Mouse (Mus musculus): ENCODE results near the gene Gm45140. TPM values are rescaled to one million over a fixed set of nuclear protein-coding genes. Genes with fewer than 3 reads are reported as not detected.
A peak's percentile ranks its signal among the peaks of the same experiment; 100 is the strongest.
"Not testable (repeated sequence)": the region's sequence is repeated elsewhere in the genome, so short reads cannot be mapped to it uniquely, and the experiment has no call there.

Gene Gm45140
- polyA plus RNA-seq, 2 experiments from 2014 or later = 2.5 to 3.6 TPM

- ATAC-seq = no peak
These were observed 60.7 kb downstream of the Gm45140 start for GRCm38 (mm10) chr6:87774909-87775308.

GRCm38 (mm10) chr6:87774466-87774865, 61.1 kb downstream of the Gm45140 start:
- ATAC-seq = no peak

- no peak for ATAC-seq
These were observed 65.0 kb downstream of the Gm45140 start for GRCm38 (mm10) chr6:87770626-87771025.

GRCm38 (mm10) chr6:87764296-87764695, 71.3 kb downstream of the Gm45140 start:
- not testable (repeated sequence) for ATAC-seq

DNA sequence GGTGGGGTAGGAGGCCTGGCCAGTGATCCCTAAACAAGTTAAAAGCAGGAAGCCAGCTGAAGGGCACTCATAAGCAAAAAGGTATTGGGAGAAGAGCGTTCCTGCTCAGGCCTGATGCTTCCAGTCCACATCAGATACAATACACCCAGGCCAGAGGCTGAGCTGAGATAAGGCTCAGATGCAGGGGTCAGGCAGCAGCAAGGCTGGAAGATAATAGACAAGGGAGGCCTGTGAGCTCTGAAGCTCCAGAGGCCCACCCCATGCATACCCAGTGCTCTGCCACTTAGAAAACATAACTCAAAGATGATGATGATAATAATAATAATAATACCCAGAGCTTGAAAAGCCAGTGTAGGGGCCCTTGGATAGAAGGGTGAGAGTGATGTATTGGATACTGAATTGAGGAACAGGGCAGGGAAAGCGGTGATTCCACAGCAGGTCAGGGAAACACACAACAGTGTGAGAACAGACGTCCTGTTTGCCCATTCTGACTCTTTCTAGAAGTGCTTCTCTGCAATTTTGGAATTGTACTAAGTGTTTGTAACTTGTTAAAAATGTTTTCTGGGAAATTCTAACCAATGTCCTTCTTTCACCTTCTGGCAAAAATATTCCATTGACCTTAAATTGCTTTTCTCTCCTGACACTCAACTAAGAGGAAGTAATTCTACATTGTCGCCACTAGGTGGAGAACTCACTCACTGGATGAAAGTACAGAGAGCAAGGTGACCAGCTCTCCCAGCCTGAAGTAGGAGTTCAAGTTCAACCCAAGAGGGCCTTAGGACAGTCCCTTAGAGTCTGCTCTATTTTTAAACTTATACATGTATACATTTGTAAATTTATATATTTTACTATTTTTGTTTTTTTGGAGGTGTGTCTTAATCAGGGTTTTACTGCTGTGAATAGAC, 72.0 kb downstream of the Gm45140 start:
- no peak for ATAC-seq

DNA sequence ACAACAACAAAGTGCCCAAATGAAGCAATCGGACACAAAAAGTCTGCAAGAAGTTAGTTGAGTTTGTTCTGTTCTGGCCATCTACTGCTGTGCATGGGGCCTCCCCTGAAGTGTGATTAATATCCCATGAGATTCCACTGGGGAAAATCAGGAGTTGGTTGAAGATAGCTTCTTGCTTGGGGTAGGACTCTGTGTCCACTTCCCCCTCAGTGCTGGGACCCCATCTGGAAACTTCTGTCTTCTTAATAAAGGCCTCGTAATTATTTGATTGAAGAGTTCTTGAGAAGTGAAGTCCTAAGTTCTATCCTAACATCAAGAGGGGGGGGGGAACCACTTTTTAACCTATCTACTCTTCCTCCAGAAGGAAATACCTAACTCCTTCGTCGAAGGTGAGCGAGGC, 73.4 kb downstream of the Gm45140 start:
- ATAC-seq = no peak

DNA sequence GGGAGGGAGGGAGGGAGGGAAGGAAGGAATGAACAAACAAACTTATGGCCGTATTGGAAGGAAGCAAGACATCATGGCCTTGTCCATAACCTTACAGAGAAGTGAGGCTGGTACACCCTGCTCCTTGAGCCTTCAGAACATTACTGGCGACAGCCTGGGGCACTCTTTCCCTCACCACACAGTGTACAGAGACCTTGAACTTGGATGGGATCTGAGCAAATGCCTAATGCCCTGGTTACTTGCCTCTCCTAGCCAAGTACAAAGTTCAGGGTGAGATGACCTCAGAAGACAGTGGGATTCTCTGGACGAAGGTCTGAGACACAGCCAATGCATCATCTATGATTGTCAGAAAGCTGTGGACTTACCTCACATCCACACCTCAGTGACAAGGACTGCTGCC, 75.7 kb downstream of the Gm45140 start:
- no peak for ATAC-seq

DNA sequence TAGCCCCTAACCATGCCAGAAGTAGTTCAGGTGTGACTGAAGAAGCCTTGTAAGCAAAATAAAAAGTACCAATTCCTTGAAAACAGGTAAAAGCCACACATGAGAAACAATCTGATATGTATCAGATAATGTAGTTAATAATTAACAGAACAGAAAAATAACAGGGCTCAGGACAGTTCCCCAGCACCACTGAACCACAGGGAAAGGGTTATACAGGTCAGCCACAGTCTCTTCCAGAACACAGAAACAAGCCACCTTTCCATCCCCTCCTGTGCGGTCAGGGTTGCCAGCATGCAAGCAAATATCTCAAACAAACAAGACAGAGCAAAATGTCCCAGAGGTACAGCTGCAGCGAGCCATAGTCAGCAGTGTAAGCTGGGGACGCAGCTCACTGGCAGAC, 76.2 kb downstream of the Gm45140 start:
- no peak for ATAC-seq

DNA sequence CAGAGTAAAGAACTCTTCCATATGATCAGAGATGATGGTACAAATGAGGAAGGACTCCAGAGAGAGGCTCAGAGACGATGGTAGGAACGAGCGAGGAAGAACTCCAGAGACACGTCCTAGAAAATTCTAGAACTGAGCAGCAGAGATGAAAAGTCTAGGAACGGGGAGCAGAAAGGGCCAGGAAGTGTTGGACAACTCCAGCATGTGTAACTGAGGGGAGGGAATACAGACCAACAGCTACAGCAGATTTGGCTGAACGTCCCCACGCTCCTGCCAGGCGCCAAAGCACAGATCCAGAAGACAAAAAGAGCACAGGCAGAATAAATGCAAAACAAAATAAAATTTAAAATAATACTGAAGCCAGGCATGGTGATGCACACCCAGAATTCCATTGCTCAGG, 78.7 kb downstream of the Gm45140 start:
- ATAC-seq = no peak

GRCm38 (mm10) chr6:87755196-87755595, 80.4 kb downstream of the Gm45140 start:
- no peak for ATAC-seq

- ATAC-seq = no peak
These were observed 84.0 kb downstream of the Gm45140 start for GRCm38 (mm10) chr6:87751574-87751973.

DNA sequence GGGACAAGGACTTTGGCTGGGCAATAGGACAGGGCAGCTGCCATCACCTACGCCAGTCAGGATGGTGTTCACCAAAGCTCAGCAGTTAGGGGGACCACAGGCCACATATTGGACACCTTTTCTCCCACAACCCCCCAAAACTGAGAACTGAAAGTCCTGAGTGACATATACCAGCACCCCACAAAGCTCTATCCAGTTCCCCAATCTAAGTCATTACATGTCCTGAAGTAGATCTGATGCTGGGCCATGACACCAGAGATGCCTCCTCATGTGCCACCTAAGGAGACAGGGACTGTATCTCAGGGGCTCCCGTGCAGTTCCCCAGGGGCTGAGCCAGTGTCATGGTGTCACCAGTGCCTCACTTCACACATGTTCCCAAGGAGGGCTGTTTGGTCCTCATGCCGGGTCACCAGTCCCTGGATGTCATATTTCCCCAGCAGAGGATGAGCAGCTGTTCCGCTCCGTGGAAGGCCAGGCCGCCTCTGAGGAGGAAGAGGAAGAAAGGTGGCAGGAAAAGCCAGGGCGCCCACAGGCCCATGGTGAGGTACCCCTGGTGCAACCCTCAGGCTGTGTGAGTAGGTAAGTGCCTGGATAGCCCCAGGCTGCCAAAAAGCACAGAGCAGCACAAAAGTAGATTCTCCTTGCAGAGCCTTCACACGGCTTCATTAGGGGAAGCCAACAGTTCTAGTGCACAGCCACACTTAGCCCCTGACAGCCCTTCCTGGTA, 85.2 kb downstream of the Gm45140 start:
- ATAC-seq = no peak

DNA sequence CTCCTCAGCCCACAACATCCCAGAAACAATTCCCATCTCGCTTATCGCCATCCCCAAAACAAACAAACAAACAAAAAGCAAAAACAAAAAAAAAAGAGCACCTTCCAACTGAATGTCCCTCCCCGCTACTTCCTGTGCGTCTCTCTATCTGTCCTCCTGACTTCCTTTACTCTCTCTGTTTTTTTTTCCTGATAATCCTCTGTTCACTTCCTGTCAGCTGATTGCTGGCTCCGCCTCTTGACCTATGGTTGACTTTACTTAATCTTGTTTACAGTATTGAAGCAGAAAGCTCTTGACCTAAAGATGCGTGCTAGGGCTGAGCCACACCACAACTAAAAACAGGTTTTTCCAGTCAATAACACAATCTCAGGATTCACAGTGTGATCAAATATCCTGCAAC, 87.1 kb downstream of the Gm45140 start:
- no peak for ATAC-seq

DNA sequence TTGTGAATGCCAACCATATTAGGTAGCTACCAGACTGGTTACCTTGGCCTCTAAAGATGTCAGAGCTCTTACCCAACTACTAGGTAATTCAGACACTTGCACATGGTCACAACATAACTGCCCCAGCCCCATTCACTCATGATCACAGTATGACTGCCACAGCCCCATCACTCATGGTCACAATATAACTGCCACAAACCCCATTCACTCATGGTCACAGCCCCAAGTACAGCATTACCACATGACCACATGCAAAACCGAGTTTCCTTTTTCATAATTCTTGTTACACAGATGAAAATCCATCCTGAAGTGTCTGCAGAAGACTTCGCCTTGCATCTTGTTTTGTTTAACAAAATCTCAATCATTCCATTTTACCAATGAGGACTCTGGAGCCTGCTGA, 87.5 kb downstream of the Gm45140 start:
- ATAC-seq = no peak

DNA sequence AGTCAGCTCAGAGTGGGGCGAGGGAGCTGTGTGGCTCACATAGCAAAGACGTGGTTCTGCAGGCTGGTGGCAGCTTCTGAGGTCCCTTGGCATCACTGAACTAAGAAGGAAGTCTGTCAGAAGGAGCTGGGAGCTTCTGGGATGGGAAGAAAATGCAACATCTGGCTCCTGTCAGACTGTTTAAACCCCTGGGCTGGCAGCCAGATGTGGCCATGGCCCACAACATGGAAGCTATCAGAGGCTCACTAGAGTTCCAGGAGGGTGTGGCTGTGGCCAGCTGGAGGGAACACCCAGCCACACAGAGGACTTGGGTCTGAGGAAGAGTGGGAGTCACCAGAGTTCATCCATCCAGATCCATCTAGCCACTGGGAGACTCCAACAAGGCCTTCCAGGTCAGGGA, 88.7 kb downstream of the Gm45140 start:
- no peak for ATAC-seq

- no peak for ATAC-seq
These were observed 89.5 kb downstream of the Gm45140 start for GRCm38 (mm10) chr6:87746059-87746458.

DNA sequence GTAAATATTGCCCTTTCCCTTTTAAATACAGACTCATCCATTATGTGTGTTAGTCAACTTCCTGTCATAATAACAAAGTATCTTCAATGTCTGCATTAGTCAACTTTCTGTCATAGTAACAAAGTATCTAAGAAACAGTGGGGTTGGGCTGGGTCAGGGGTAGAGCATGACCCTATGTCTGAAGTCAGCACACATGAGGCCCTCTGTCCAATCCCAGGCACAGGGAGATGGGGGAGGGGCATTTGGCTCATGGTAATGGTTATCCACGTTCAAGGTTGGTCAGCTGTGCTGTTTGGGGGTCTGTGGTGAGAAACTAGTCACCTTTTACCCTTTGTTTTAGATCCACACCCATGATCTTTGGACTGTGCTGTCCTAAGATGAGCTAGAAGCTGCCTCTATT, 90.3 kb downstream of the Gm45140 start:
- no peak for ATAC-seq

DNA sequence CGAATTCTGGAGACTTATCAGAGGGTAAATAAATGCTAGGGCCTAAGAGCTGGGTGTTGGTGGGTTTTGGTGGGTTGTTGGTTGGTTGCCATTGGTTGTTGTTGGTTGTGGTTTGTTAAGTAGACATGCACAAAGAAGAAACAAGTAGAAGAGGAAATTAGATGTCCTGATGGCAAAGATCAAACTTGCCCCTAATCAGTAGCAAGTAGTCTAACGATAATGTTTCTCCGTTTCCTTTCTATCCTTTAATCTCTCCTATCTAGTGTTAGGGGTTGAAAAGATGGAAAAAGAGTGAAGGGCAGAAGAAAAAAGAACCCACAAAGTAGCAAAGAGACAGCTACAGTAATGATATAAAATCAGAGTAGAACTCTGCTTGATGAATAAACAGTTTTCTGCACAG, 91.0 kb downstream of the Gm45140 start:
- no peak for ATAC-seq

GRCm38 (mm10) chr6:87743281-87743680, 92.3 kb downstream of the Gm45140 start:
- no peak for ATAC-seq

- ATAC-seq = peak; percentile 11
These were observed 92.8 kb downstream of the Gm45140 start for GRCm38 (mm10) chr6:87742804-87743203.

GRCm38 (mm10) chr6:87741978-87742377, 93.6 kb downstream of the Gm45140 start:
- peak; percentile 59 for ATAC-seq

DNA sequence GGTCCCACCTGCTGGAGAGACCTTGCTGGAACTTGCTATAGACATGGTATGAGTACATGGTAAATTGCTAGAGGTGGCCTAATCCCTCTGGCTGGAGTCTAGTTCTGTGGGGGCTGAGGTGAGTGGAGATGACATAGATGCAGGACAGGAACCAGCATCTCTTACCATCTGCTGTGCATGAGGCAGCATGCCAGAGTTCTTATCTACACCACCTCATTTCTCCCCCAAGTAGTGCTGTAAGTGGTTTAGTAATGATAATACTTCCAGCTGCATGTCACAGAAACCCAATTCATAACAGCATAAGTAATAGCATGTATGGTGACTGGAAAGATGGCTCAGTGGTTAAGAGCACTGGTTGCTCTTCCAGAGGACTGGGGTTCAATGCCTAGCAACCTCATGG, 95.1 kb downstream of the Gm45140 start:
- ATAC-seq = no peak

- ATAC-seq = no peak
These were observed 95.7 kb downstream of the Gm45140 start for GRCm38 (mm10) chr6:87739898-87740297.
